Mouse (Mus musculus) ES-Bruce4 (cell line): ENCODE data around the gene Plcb1.

ENCODE experiments used
- CTCF ChIP-seq: IDR thresholded peaks from one replicate; pipeline ENCODE4 v1.8.1; 2011; ENCODE audit warnings: low read depth, low read length
- EP300 ChIP-seq: IDR thresholded peaks from 2 replicates; pipeline ENCODE4 v1.6.1; 2011; ENCODE audit warnings: low read depth, low read length; ENCODE audit not compliant: insufficient read depth

DNA sequence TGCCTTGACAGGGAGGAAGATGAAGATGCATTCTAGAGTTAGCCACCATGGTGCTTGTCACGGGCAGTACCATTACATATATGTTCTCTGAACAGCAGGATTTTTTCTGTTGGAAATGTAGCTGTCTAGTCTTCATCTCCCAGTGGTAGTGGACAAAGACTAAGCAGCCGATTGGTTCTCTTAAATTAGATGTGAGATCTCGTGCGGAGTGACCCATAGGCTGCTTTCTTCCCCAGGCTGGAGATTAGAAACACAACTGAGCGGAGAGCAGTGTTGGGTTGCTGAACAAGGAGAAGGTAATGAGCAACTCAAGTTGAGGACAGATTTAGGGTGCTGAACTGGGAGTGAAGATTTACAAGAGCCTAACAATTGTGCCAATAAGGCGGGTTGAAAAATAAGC, 125.5 kb downstream of the Plcb1 start:
- TF ChIP-seq EP300 (no peak), CTCF (no peak)
